Mouse (Mus musculus) left cerebral cortex, adult 2 months (tissue): ENCODE measurements around the gene Gcsh. TPM values are rescaled to one million over a fixed set of nuclear protein-coding genes. Genes with fewer than 3 reads are reported as not detected.

ENCODE experiments used
- DNase-seq, 2 experiments: peaks; one replicate each; pipeline ENCODE4 v3.0.0; 2021 to 2022; ENCODE audit warnings: low spot score in 2 of 2, mixed read lengths in 1 of 2; ENCODE audit errors: extremely low spot score in 1 of 2
- H3K27ac ChIP-seq: fragments of 200-600 bp; 2 replicates; pipeline ENCODE4 v1.8.1; 2022
- H3K4me3 ChIP-seq: fragments of 200-600 bp; 2 replicates; pipeline ENCODE4 v1.8.1; 2022
- CTCF ChIP-seq: fragments of 200-600 bp; IDR thresholded peaks from 2 replicates; pipeline ENCODE4 v1.8.1; 2022; ENCODE audit warnings: antibody characterized with exemption, mild to moderate bottlenecking, moderate library complexity
- intact Hi-C: fragments of 180-260 bp; cut with DNase I; formaldehyde crosslinking; loops from one replicate; pipeline ENCODE4 v1.15.1; 2025
- total RNA-seq, 2 experiments: library from RNA; stranded (reverse); gene quantifications; 2 replicates each; pipeline ENCODE4 v1.2.3; 2021

The Gcsh gene
- total RNA-seq, 2 experiments from 2014 or later, result 34.4 to 36.3 TPM

DNA sequence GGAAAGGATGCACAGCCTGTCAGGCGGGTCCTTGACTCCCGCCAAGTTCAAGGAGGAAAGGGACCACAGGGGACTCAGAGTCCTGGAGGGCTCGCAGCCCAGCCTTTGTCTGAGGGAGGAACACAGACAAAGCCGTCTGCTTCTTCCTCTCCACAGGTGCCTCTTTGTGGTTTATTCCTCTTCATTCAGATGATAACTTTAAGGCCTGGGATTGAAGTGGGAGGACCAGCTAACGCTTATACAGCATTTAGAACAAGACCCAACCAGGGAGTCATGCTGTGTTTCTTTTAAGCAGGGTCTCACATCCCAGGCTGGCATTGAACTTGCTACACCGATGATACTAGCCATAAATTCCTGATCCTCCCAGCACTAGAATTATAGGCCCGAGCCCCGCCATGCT, 23.7 kb upstream of the Gcsh start:
- intact Hi-C loops, result no loop called here
- no peak for DNase-seq
- no peak for TF ChIP-seq CTCF

GRCm38 (mm10) chr8:117015670-117016069, 22.3 kb upstream of the Gcsh start:
- intact Hi-C loops, result no loop called here
- no peak for DNase-seq
- TF ChIP-seq CTCF, result no peak
- no peak overlapping the region for H3K27ac ChIP-seq
- H3K4me3 ChIP-seq, result no peak overlapping the region

More for the DNA sequence above, 23.7 kb upstream of the Gcsh start:
- Histone ChIP-seq H3K4me3 (no peak overlapping the region), H3K27ac (no peak overlapping the region)

GRCm38 (mm10) chr8:117011366-117011765, 18.0 kb upstream of the Gcsh start:
- TF ChIP-seq CTCF, result no peak
- Histone ChIP-seq H3K27ac (no peak overlapping the region), H3K4me3 (no peak overlapping the region)
- DNase-seq, result no peak
- intact Hi-C loops, result no loop called here

GRCm38 (mm10) chr8:116994016-116994716, 829 bp upstream of the Gcsh start:
- no peak for DNase-seq
- intact Hi-C loops, result loop anchor here (10.0 kb wide), 1 partner anchor 481 kb away; no protein-coding TSS in a partner anchor
- Histone ChIP-seq H3K4me3 (peak overlapping the region; percentile 80), H3K27ac (no peak overlapping the region)
- no peak for TF ChIP-seq CTCF

- peak overlapping the region; percentile 80; the same call in 1 of the 2 replicates for H3K27ac ChIP-seq
- no peak for DNase-seq
- TF ChIP-seq CTCF, result no peak
- intact Hi-C loops, result loop anchor here (10.0 kb wide), 1 partner anchor 482 kb away; no protein-coding TSS in a partner anchor
- H3K4me3 ChIP-seq, result peak overlapping the region; percentile 80
These were observed 963 bp downstream of the Gcsh start for GRCm38 (mm10) chr8:116992176-116992971.

DNA sequence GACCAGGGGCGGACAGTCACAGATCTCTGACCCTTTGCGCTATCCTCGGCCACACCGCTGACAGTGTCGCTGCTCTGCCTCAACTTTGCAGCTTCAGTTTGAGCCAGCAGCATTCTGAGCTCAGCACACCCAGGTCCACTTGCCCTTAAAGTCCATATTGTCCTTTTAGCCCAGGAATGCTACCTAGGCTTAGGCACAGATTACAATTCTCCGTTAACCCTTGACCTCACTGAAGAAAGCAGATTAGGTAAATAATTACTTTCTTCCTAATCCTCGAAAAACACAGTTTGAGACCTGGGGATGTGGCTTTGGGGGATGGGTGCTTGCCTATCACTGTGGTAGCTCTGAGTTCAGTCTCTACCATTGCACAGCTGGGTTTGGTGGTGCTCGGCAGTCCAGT, 2.1 kb downstream of the Gcsh start:
- intact Hi-C loops, result loop anchor here (10.0 kb wide), 1 partner anchor 484 kb away; no protein-coding TSS in a partner anchor
- Histone ChIP-seq H3K27ac (no peak overlapping the region), H3K4me3 (no peak overlapping the region)
- no peak for DNase-seq
- TF ChIP-seq CTCF, result no peak

GRCm38 (mm10) chr8:116989842-116990241, 3.5 kb downstream of the Gcsh start:
- Histone ChIP-seq H3K27ac (no peak overlapping the region), H3K4me3 (no peak overlapping the region)
- peak; percentile 24 for TF ChIP-seq CTCF
- DNase-seq, result no peak
- intact Hi-C loops, result loop anchor here (10.0 kb wide), 1 partner anchor 485 kb away; no protein-coding TSS in a partner anchor

- intact Hi-C loops, result no loop called here
- Histone ChIP-seq H3K4me3 (no peak overlapping the region), H3K27ac (no peak overlapping the region)
- TF ChIP-seq CTCF, result peak; percentile 82
- DNase-seq, result peak; percentile 43 to 49
These were observed 13.2 kb downstream of the Gcsh start for GRCm38 (mm10) chr8:116980117-116980516.

DNA sequence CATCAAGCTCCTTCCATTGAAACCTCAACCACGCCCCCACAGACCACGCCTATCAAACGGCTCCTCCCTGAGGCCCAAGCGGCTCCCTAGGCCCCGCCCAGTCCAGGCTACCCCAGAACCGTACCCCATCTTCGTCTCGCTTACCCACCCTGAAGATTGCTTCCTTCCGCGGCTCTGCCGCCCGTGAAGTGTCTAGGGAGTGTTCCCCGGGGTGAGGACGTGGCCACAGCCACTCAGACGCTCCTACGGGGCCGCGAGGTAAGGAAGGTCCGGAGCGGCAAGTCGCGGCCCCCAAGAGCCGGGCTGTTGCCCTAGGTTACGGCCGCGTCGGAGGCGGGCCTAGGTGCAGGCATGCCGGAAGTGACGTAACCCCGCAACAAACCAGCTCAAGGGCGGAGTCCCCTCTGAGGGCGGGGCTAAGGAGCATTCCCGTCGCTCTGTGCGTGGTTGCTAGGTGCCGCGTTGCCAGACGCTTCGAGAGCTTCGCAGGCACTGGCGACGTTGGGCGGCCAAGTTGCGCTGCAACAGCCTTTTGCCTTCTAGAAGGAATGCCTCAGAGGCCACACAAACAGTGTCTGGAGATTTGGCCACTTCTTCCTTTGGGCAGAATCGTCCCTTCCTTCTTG, 14.6 kb downstream of the Gcsh start, which contains the start of gene 1700030J22Rik:
Gene 1700030J22Rik, minus strand, starts transcription at position 329 of the 626 bp plus-strand sequence.
- peak; percentile 96 to 98 for DNase-seq
- Histone ChIP-seq H3K4me3 (peak within 1 kb of the TSS; percentile 76), H3K27ac (peak within 1 kb of the TSS; percentile 73)
- peak; percentile 11 for TF ChIP-seq CTCF
- intact Hi-C loops, result loop anchor here (1.0 kb wide), 2 partner anchors 35 to 57 kb away; partner anchors contain the start of genes Atmin, Cenpn and Cmc2

- no peak for TF ChIP-seq CTCF
- Histone ChIP-seq H3K27ac (no peak overlapping the region), H3K4me3 (peak overlapping the region; percentile 76)
- DNase-seq, result no peak
- intact Hi-C loops, result no loop called here
These were observed 15.3 kb downstream of the Gcsh start for GRCm38 (mm10) chr8:116978052-116978451.

- H3K27ac ChIP-seq, result no peak overlapping the region
- TF ChIP-seq CTCF, result no peak
- H3K4me3 ChIP-seq, result no peak overlapping the region
- intact Hi-C loops, result no loop called here
- DNase-seq, result no peak
These were observed 17.7 kb downstream of the Gcsh start for GRCm38 (mm10) chr8:116975606-116976005.
